Mouse (Mus musculus) lung, postnatal 0 days (tissue): ENCODE data around the gene Nrip1.

Experiments
- CTCF ChIP-seq: IDR thresholded peaks from 2 replicates; pipeline ENCODE4 v1.5.1; 2016; ENCODE audit warnings: antibody characterized with exemption, mild to moderate bottlenecking
- EP300 ChIP-seq: IDR thresholded peaks from 2 replicates; pipeline ENCODE4 v1.6.1; 2016; ENCODE audit warnings: antibody characterized with exemption, mild to moderate bottlenecking, control low read depth

GRCm38 (mm10) chr16:76319364-76320117 is 54.1 kb downstream of the Nrip1 start:
- no peak for TF ChIP-seq CTCF
- TF ChIP-seq EP300 = no peak
